Mouse (Mus musculus): ENCODE measurements around the gene Mllt6. TPM values are rescaled to one million over a fixed set of nuclear protein-coding genes. Genes with fewer than 3 reads are reported as not detected.

Gene Mllt6
- polyA plus RNA-seq, 1 experiment from 2014 or later: 4.1 TPM

- H3K4me2 ChIP-seq (replicated peaks; ENCODE audit: low read depth, low read length): no peak overlapping the region
- DNase-seq (ENCODE audit: low spot score) (no peak), ATAC-seq (ENCODE audit: low FRiP score) (no peak)
- WGBS: 84% methylated on average over 3 of the region's 3 CpGs
- 0 out of 2 replicates have a peak, but pooled peaks cover 3% of the 10 kb centered on the region for H3K4me1 ChIP-seq (replicated peaks; ENCODE audit: control insufficient read depth, insufficient read depth, low read length)
- H3K36me3 ChIP-seq (ENCODE audit: control insufficient read depth, insufficient read depth, low read length): peaks cover 10% of the 10 kb centered on the region
- no peaks in the 10 kb centered on the region for H3K27me3 ChIP-seq (ENCODE audit: control insufficient read depth, insufficient read depth, low read length)
- H3K27ac ChIP-seq (ENCODE audit: low read depth, low read length): no peak overlapping the region
- H3K4me3 ChIP-seq (ENCODE audit: low read depth, low read length): no peak overlapping the region
- H3K9ac ChIP-seq (ENCODE audit: low read depth, low read length): no peak overlapping the region
- no peaks in the 10 kb centered on the region for H3K9me3 ChIP-seq (ENCODE audit: control insufficient read depth, low read length)
Measured at GRCm38 (mm10) chr11:97687061-97687460, 23.8 kb downstream of the Mllt6 start.

GRCm38 (mm10) chr11:97689861-97690260 lies 26.6 kb downstream of the Mllt6 start:
- Histone ChIP-seq H3K4me2 (replicated peaks; ENCODE audit: low read depth, low read length) (no peak overlapping the region), H3K4me3 (ENCODE audit: low read depth, low read length) (no peak overlapping the region), H3K36me3 (ENCODE audit: control insufficient read depth, insufficient read depth, low read length) (peaks cover 11% of the 10 kb centered on the region), H3K27ac (ENCODE audit: low read depth, low read length) (no peak overlapping the region), H3K9ac (ENCODE audit: low read depth, low read length) (no peak overlapping the region), H3K4me1 (replicated peaks; ENCODE audit: control insufficient read depth, insufficient read depth, low read length) (0 out of 2 replicates have a peak, but pooled peaks cover 3% of the 10 kb centered on the region), H3K9me3 (ENCODE audit: control insufficient read depth, low read length) (no peaks in the 10 kb centered on the region), H3K27me3 (ENCODE audit: control insufficient read depth, insufficient read depth, low read length) (no peaks in the 10 kb centered on the region)
- WGBS: 40% methylated on average over 10 of the region's 10 CpGs
- peak; percentile 91 for DNase-seq (ENCODE audit: low spot score)
- ATAC-seq (ENCODE audit: low FRiP score): no peak

GRCm38 (mm10) chr11:97694435-97694834 lies 31.2 kb downstream of the Mllt6 start:
- Histone ChIP-seq H3K4me3 (ENCODE audit: low read depth, low read length) (no peak overlapping the region), H3K4me1 (replicated peaks; ENCODE audit: control insufficient read depth, insufficient read depth, low read length) (peaks cover 17% of the 10 kb centered on the region), H3K27ac (ENCODE audit: low read depth, low read length) (no peak overlapping the region), H3K9me3 (ENCODE audit: control insufficient read depth, low read length) (no peaks in the 10 kb centered on the region), H3K9ac (ENCODE audit: low read depth, low read length) (no peak overlapping the region), H3K27me3 (ENCODE audit: control insufficient read depth, insufficient read depth, low read length) (no peaks in the 10 kb centered on the region), H3K4me2 (replicated peaks; ENCODE audit: low read depth, low read length) (no peak overlapping the region), H3K36me3 (ENCODE audit: control insufficient read depth, insufficient read depth, low read length) (peaks cover 11% of the 10 kb centered on the region)
- ATAC-seq (ENCODE audit: low FRiP score): no peak
- DNase-seq (ENCODE audit: low spot score): no peak
- 87% methylated on average over 4 of the region's 4 CpGs for WGBS

GRCm38 (mm10) chr11:97694921-97695711 lies 31.9 kb downstream of the Mllt6 start:
- Histone ChIP-seq H3K4me2 (replicated peaks; ENCODE audit: low read depth, low read length) (peak overlapping the region; percentile 3; the same call in 1 of the 2 replicates), H3K9ac (ENCODE audit: low read depth, low read length) (0 out of 2 replicates have a peak overlapping the region, but pooled peaks have one; percentile 34), H3K4me3 (ENCODE audit: low read depth, low read length) (no peak overlapping the region; the same call in 1 of the 2 replicates), H3K9me3 (ENCODE audit: control insufficient read depth, low read length) (no peaks in the 10 kb centered on the region), H3K4me1 (replicated peaks; ENCODE audit: control insufficient read depth, insufficient read depth, low read length) (peaks cover 17% of the 10 kb centered on the region), H3K27me3 (ENCODE audit: control insufficient read depth, insufficient read depth, low read length) (no peaks in the 10 kb centered on the region), H3K36me3 (ENCODE audit: control insufficient read depth, insufficient read depth, low read length) (peaks cover 11% of the 10 kb centered on the region), H3K27ac (ENCODE audit: low read depth, low read length) (peak overlapping the region; percentile 45; the same call in 1 of the 2 replicates)
- DNase-seq (ENCODE audit: low spot score) (peak; percentile 48), ATAC-seq (ENCODE audit: low FRiP score) (no peak)
- 68% methylated on average over 17 of the region's 17 CpGs for WGBS

- ATAC-seq (ENCODE audit: low FRiP score) (no peak), DNase-seq (ENCODE audit: low spot score) (no peak)
- Histone ChIP-seq H3K27ac (ENCODE audit: low read depth, low read length) (peak overlapping the region; percentile 45; the same call in 1 of the 2 replicates), H3K36me3 (ENCODE audit: control insufficient read depth, insufficient read depth, low read length) (peaks cover 8% of the 10 kb centered on the region), H3K4me1 (replicated peaks; ENCODE audit: control insufficient read depth, insufficient read depth, low read length) (peaks cover 17% of the 10 kb centered on the region), H3K4me2 (replicated peaks; ENCODE audit: low read depth, low read length) (peak overlapping the region; percentile 23), H3K4me3 (ENCODE audit: low read depth, low read length) (peak overlapping the region; percentile 8; the same call in 1 of the 2 replicates), H3K27me3 (ENCODE audit: control insufficient read depth, insufficient read depth, low read length) (no peaks in the 10 kb centered on the region), H3K9me3 (ENCODE audit: control insufficient read depth, low read length) (no peaks in the 10 kb centered on the region), H3K9ac (ENCODE audit: low read depth, low read length) (peak overlapping the region; percentile 34; the same call in 1 of the 2 replicates)
- 28% methylated on average over 9 of the region's 9 CpGs for WGBS
Measured at GRCm38 (mm10) chr11:97695712-97696401, 32.6 kb downstream of the Mllt6 start.

GRCm38 (mm10) chr11:97696669-97697068 lies 33.5 kb downstream of the Mllt6 start:
- no peak overlapping the region for H3K4me3 ChIP-seq (ENCODE audit: low read depth, low read length)
- peaks cover 4% of the 10 kb centered on the region; the same call in 1 of the 2 replicates for H3K36me3 ChIP-seq (ENCODE audit: control insufficient read depth, insufficient read depth, low read length)
- ATAC-seq (ENCODE audit: low FRiP score): no peak
- H3K9me3 ChIP-seq (ENCODE audit: control insufficient read depth, low read length): no peaks in the 10 kb centered on the region
- DNase-seq (ENCODE audit: low spot score): no peak
- no peak overlapping the region for H3K4me2 ChIP-seq (replicated peaks; ENCODE audit: low read depth, low read length)
- no peak overlapping the region for H3K9ac ChIP-seq (ENCODE audit: low read depth, low read length)
- no peak overlapping the region for H3K27ac ChIP-seq (ENCODE audit: low read depth, low read length)
- peaks cover 22% of the 10 kb centered on the region for H3K4me1 ChIP-seq (replicated peaks; ENCODE audit: control insufficient read depth, insufficient read depth, low read length)
- no peaks in the 10 kb centered on the region for H3K27me3 ChIP-seq (ENCODE audit: control insufficient read depth, insufficient read depth, low read length)
- 76% methylated on average over 8 of the region's 8 CpGs for WGBS

GRCm38 (mm10) chr11:97697199-97697890 lies 34.1 kb downstream of the Mllt6 start:
- ATAC-seq (ENCODE audit: low FRiP score): no peak
- H3K27ac ChIP-seq (ENCODE audit: low read depth, low read length): peak overlapping the region; percentile 98
- DNase-seq (ENCODE audit: low spot score): no peak
- no peaks in the 10 kb centered on the region for H3K9me3 ChIP-seq (ENCODE audit: control insufficient read depth, low read length)
- peaks cover 22% of the 10 kb centered on the region for H3K4me1 ChIP-seq (replicated peaks; ENCODE audit: control insufficient read depth, insufficient read depth, low read length)
- peak overlapping the region; percentile 97; the same call in 1 of the 2 replicates for H3K9ac ChIP-seq (ENCODE audit: low read depth, low read length)
- peaks cover 4% of the 10 kb centered on the region; the same call in 1 of the 2 replicates for H3K36me3 ChIP-seq (ENCODE audit: control insufficient read depth, insufficient read depth, low read length)
- peak overlapping the region; percentile 89 for H3K4me3 ChIP-seq (ENCODE audit: low read depth, low read length)
- no peaks in the 10 kb centered on the region for H3K27me3 ChIP-seq (ENCODE audit: control insufficient read depth, insufficient read depth, low read length)
- WGBS: 61% methylated on average over 11 of the region's 11 CpGs
- peak overlapping the region; percentile 96 for H3K4me2 ChIP-seq (replicated peaks; ENCODE audit: low read depth, low read length)

GRCm38 (mm10) chr11:97697891-97698529 lies 34.8 kb downstream of the Mllt6 start:
- peak overlapping the region; percentile 96 for H3K4me2 ChIP-seq (replicated peaks; ENCODE audit: low read depth, low read length)
- H3K4me1 ChIP-seq (replicated peaks; ENCODE audit: control insufficient read depth, insufficient read depth, low read length): peaks cover 22% of the 10 kb centered on the region
- no peaks in the 10 kb centered on the region for H3K27me3 ChIP-seq (ENCODE audit: control insufficient read depth, insufficient read depth, low read length)
- peak overlapping the region; percentile 97 for H3K9ac ChIP-seq (ENCODE audit: low read depth, low read length)
- H3K27ac ChIP-seq (ENCODE audit: low read depth, low read length): peak overlapping the region; percentile 98
- H3K9me3 ChIP-seq (ENCODE audit: control insufficient read depth, low read length): no peaks in the 10 kb centered on the region
- WGBS: 2% methylated on average over 14 of the region's 14 CpGs
- DNase-seq (ENCODE audit: low spot score): peak; percentile 55
- no peaks in the 10 kb centered on the region for H3K36me3 ChIP-seq (ENCODE audit: control insufficient read depth, insufficient read depth, low read length)
- peak overlapping the region; percentile 89 for H3K4me3 ChIP-seq (ENCODE audit: low read depth, low read length)
- ATAC-seq (ENCODE audit: low FRiP score): no peak
